Mouse (Mus musculus) effector memory CD4-positive, alpha-beta T cell, adult 5 months (primary cell): ENCODE results near the gene Cadps2. TPM values are rescaled to one million over a fixed set of nuclear protein-coding genes. Genes with fewer than 3 reads are reported as not detected.

Source experiments
- polyA plus RNA-seq: library from polyadenylated mRNA; unstranded; fragments of 100-300 nt; shearing (Covaris generic); gene quantifications from one replicate; pipeline ENCODE4 v1.2.1, GENCODE M21; 2017

Gene Cadps2
- not detected for polyA plus RNA-seq

GRCm38 (mm10) chr6:23839009-23839811 is at the start of gene Cadps2:
TSS of gene Cadps2 (minus strand) at chr6:23839421.

GRCm38 (mm10) chr6:23655036-23655435 is 184.2 kb downstream of the Cadps2 start, which contains the start of gene Rnf148:
TSS of gene Rnf148 (minus strand) at chr6:23655136.

GRCm38 (mm10) chr6:23650205-23650604 is 189.0 kb downstream of the Cadps2 start, which contains the start of gene Rnf133:
TSS of gene Rnf133 (minus strand) at chr6:23650305.

DNA sequence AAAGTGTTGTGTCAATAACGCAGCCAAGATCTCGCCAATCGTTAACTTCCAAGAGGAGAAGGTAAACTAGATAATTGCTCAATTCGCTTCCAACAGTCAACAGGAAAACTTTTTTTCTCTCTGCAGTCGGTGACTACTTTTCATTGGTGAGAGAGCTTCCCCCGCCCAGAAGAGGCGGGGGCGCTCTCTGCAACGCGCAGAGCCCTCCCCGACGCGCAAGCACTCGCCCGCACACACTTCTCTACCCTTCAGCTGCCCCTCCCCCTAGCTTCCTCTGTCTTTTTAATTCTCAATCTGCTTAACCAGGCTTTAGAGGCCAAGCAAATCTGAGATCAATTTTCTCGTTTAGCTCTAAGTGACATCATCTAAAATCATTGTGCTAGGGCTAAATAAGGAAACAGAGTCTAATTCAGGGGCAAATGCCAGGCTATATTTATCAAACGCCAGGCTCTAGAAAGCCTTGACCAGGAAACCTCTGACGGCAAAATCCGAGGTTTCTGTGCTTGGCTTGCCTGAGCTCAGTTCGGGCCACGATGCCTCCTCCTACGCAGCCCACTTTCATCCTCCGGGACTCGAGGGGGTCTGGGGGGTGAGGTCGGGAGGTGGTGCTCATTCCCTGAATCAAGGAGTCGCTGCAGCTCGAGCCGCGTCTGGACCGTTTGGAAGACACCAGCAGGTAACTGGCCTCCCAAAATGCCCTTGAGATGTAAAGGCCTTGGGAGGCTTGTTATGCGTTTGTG is 590.7 kb downstream of the Cadps2 start, which contains the start of gene Fezf1:
Gene Fezf1 (minus strand): TSS at position 50 of the 740 bp plus-strand sequence.

Other genes with a start within 250 kb of the Cadps2 start
- not detected for gene Rnf133, start 189.1 kb downstream of the Cadps2 start, polyA plus RNA-seq
- not detected for gene Rnf148, start 184.3 kb downstream of the Cadps2 start, polyA plus RNA-seq
- gene Tas2r118, start 130.6 kb upstream of the Cadps2 start, polyA plus RNA-seq = not detected